Mouse (Mus musculus) myocyte (in vitro differentiated cells): ENCODE results near the gene Lyrm4. TPM values are rescaled to one million over a fixed set of nuclear protein-coding genes. Genes with fewer than 3 reads are reported as not detected.

Experiments
- H3K27me3 ChIP-seq: one replicate; pipeline ENCODE4 v1.6.1; 2011; ENCODE audit not compliant: control insufficient read depth, insufficient read depth, insufficient read length
- H3K36me3 ChIP-seq: one replicate; pipeline ENCODE4 v1.6.1; 2011; ENCODE audit not compliant: control insufficient read depth, insufficient read depth
- H3K4me2 ChIP-seq: one replicate; pipeline ENCODE4 v1.6.1; 2011; ENCODE audit warnings: low read depth, control low read depth
- H3K4me3 ChIP-seq: one replicate; pipeline ENCODE4 v1.5.1; 2011; ENCODE audit warnings: mild to moderate bottlenecking, control low read depth, moderate library complexity
- H3K79me2 ChIP-seq: one replicate; pipeline ENCODE4 v1.6.1; 2011; ENCODE audit not compliant: control insufficient read depth, insufficient read depth
- H3ac ChIP-seq: one replicate; pipeline ENCODE4 v1.6.1; 2011; ENCODE audit not compliant: control insufficient read depth, insufficient read length
- CEBPB ChIP-seq: IDR thresholded peaks from 2 replicates; pipeline ENCODE4 v1.6.1; 2011; ENCODE audit warnings: mild to moderate bottlenecking, moderate library complexity; ENCODE audit not compliant: poor library complexity, insufficient read depth, severe bottlenecking
- E2F4 ChIP-seq: IDR thresholded peaks from one replicate; pipeline ENCODE4 v1.6.1; 2011; ENCODE audit warnings: mild to moderate bottlenecking, control low read depth, moderate library complexity; ENCODE audit not compliant: insufficient read depth
- MAX ChIP-seq: IDR thresholded peaks from one replicate; pipeline ENCODE4 v1.6.1; 2011; ENCODE audit warnings: low read depth, mild to moderate bottlenecking, control low read depth
- MYOD1 ChIP-seq, 3 experiments: IDR thresholded peaks; one replicate each; pipeline ENCODE4 v1.6.1; 2011; ENCODE audit warnings: control low read depth in 2 of 3, low read depth in 2 of 3, mild to moderate bottlenecking in 2 of 3, moderate library complexity in 1 of 3; ENCODE audit not compliant: insufficient read length in 2 of 3, control insufficient read depth in 1 of 3
- MYOG ChIP-seq, 3 experiments: IDR thresholded peaks; one replicate each; pipeline ENCODE4 v1.6.1; 2011; ENCODE audit warnings: control low read depth in 2 of 3, low read depth in 2 of 3, mild to moderate bottlenecking in 2 of 3; ENCODE audit not compliant: insufficient read length in 2 of 3, control insufficient read depth in 1 of 3, insufficient read depth in 1 of 3
- POLR2A ChIP-seq: IDR thresholded peaks from one replicate; pipeline ENCODE4 v1.6.1; 2011; ENCODE audit warnings: low read depth, mild to moderate bottlenecking, control low read depth, moderate library complexity; ENCODE audit not compliant: insufficient read length
- POLR2AphosphoS2 ChIP-seq: IDR thresholded peaks from one replicate; pipeline ENCODE4 v1.6.1; 2011; ENCODE audit warnings: low read depth, control low read depth; ENCODE audit not compliant: insufficient read length
- REST ChIP-seq: IDR thresholded peaks from one replicate; pipeline ENCODE4 v1.6.1; 2011; ENCODE audit warnings: mild to moderate bottlenecking, control low read depth, moderate library complexity; ENCODE audit not compliant: insufficient read depth, insufficient read length
- SRF ChIP-seq: IDR thresholded peaks from one replicate; pipeline ENCODE4 v1.6.1; 2011; ENCODE audit warnings: low read depth; ENCODE audit not compliant: control insufficient read depth, insufficient read length
- TCF12 ChIP-seq: IDR thresholded peaks from one replicate; pipeline ENCODE4 v1.6.1; 2011; ENCODE audit warnings: mild to moderate bottlenecking, control low read depth; ENCODE audit not compliant: poor library complexity, insufficient read depth, severe bottlenecking
- TCF3 ChIP-seq: IDR thresholded peaks from one replicate; pipeline ENCODE4 v1.6.1; 2011; ENCODE audit warnings: low read depth, control low read depth; ENCODE audit not compliant: insufficient read length
- USF1 ChIP-seq: IDR thresholded peaks from one replicate; pipeline ENCODE4 v1.6.1; 2011; ENCODE audit warnings: low read depth, mild to moderate bottlenecking, control low read depth, moderate library complexity
- polyA plus RNA-seq: library from polyadenylated mRNA; unstranded; fragments of >200 nt; fragmentation: generic; extraction: Trizol; gene quantifications from one replicate; pipeline ENCODE4 v1.2.1, GENCODE M21; 2012; ENCODE audit warnings: missing spikeins

Gene Lyrm4
- 11.3 TPM for polyA plus RNA-seq

DNA sequence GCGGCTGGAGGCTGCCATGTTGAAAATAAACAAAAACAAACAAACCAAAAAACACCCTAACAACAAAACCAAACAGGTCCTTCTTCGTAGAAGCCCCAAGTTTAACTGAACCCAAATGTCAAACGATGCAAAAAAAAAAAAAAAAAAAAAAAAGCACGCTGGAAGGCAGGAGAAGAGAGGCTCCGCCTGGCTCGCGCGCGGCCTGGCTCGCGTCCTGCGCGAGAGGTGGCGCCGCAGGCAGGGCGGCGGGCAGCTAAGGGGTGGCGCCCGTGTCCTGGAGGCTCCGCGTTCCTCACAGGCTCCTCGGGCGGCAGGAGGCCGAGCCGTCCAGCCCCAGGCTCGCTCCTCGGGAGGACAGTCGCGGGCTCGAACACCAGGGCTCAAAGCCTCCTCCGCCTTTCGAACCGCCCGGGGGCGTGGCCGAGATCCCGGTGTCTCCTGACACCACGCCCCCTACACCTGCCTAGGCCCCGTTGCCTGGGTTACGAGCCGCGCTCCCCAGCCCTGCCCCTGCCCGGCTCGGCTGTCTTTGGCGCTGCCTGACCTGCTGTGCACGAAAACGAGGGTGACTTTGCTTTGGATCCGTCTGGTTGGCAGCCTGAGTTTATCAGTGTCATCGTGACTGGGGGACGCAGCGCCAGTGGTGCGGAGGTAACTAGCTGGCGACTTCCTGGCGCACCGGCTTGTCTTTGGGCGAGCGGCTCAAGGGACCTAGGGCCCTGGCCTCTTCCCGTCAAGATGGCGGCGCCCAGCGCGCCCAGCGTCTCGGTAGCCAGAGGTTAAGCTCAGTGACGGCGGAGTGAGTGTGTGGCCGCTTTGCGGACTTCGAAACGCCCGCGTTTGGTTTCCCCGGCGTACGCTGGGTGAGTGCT, at the start of gene Lyrm4, which contains the start of gene Fars2:
Gene Lyrm4, minus strand, starts transcription at position 384 of the 872 bp plus-strand sequence.
Gene Fars2, plus strand, starts transcription at position 270 of the 872 bp plus-strand sequence.
- Histone ChIP-seq H3K4me2 (peak within 1 kb of the TSS; percentile 91), H3ac (peak within 1 kb of the TSS; percentile 56), H3K27me3 (no peaks in the 10 kb centered on the region), H3K36me3 (no peaks in the 10 kb centered on the region), H3K79me2 (peaks cover 12% of the 10 kb centered on the region), H3K4me3 (peak within 1 kb of the TSS; percentile 54)
- TF ChIP-seq CEBPB (no peak), REST (no peak), MYOD1 (IDR thresholded peaks at IDR 0.05; ENCODE audit: control insufficient read depth in 1 of 3, insufficient read length in 2 of 3, low read depth in 2 of 3) (peak in 2 of 3 experiments; percentile 75 to 76), TCF12 (no peak), MAX (peak; percentile 98), USF1 (no peak), SRF (peak; percentile 48), POLR2A (peak; percentile 73), POLR2AphosphoS2 (peak; percentile 54), TCF3 (no peak), MYOG (IDR thresholded peaks at IDR 0.05; ENCODE audit: control insufficient read depth in 1 of 3, insufficient read depth in 1 of 3, insufficient read length in 2 of 3, low read depth in 2 of 3) (peak; percentile 8 to 77 (median 48)), E2F4 (peak; percentile 17)

DNA sequence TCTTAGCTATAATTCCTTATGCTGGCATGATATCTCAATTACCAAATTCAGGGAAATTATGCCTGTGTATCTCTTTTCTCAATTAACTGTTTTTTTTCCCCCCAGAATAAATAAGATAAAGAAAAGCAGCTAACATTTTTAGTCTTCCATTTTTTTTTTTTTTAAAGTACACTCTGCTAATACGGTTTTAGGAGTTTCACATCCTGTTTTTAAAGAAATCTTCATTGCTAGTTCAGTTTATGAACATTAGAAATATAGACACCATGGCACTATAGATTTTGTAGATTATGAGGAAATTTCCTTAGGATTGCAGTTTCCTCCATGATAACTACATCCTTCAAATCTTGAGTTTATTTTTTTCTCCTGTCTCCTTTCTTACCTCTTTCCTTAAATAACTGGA, 46.6 kb upstream of the Lyrm4 start:
- no peak overlapping the region for H3K4me2 ChIP-seq
- H3K79me2 ChIP-seq, result no peaks in the 10 kb centered on the region
- no peak for TF ChIP-seq REST
- no peak for TF ChIP-seq E2F4
- no peak for TF ChIP-seq MYOG (IDR thresholded peaks at IDR 0.05; ENCODE audit: control insufficient read depth in 1 of 3, insufficient read depth in 1 of 3, insufficient read length in 2 of 3, low read depth in 2 of 3)
- TF ChIP-seq USF1, result no peak
- no peak for TF ChIP-seq POLR2AphosphoS2
- no peak for TF ChIP-seq POLR2A
- no peak for TF ChIP-seq CEBPB
- no peak for TF ChIP-seq TCF12
- H3K27me3 ChIP-seq, result no peaks in the 10 kb centered on the region
- H3K36me3 ChIP-seq, result no peaks in the 10 kb centered on the region
- no peak overlapping the region for H3ac ChIP-seq
- no peak overlapping the region for H3K4me3 ChIP-seq

DNA sequence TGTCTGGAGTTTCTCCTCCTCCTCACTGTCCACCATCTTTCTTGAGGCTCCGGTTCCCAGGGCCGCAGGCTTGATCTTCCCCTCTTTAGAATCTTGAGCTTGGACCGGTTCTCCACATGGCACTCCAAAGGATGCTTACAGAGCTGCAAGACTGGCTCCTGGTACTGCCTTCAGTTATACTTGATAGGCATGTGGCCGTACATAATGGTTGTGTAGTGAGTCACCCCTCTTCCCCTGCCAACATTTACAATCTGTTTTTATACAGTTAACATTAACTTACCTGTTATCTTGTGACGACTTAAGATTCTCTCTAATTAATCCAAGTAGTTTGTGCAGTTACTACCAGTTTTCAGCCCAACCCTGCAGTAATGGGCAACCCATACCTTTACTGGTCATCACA, 46.1 kb upstream of the Lyrm4 start:
- Histone ChIP-seq H3K4me3 (no peak overlapping the region), H3K36me3 (no peaks in the 10 kb centered on the region), H3K27me3 (no peaks in the 10 kb centered on the region), H3K79me2 (no peaks in the 10 kb centered on the region), H3K4me2 (no peak overlapping the region), H3ac (no peak overlapping the region)
- TF ChIP-seq POLR2A, result no peak
- no peak for TF ChIP-seq SRF
- no peak for TF ChIP-seq E2F4
- no peak for TF ChIP-seq MAX
- TF ChIP-seq TCF12, result no peak
- TF ChIP-seq USF1, result no peak
- no peak for TF ChIP-seq MYOG (IDR thresholded peaks at IDR 0.05; ENCODE audit: control insufficient read depth in 1 of 3, insufficient read depth in 1 of 3, insufficient read length in 2 of 3, low read depth in 2 of 3)
- no peak for TF ChIP-seq CEBPB
- TF ChIP-seq MYOD1 (IDR thresholded peaks at IDR 0.05; ENCODE audit: control insufficient read depth in 1 of 3, insufficient read length in 2 of 3, low read depth in 2 of 3), result no peak
- no peak for TF ChIP-seq TCF3
- TF ChIP-seq POLR2AphosphoS2, result no peak
- no peak for TF ChIP-seq REST

DNA sequence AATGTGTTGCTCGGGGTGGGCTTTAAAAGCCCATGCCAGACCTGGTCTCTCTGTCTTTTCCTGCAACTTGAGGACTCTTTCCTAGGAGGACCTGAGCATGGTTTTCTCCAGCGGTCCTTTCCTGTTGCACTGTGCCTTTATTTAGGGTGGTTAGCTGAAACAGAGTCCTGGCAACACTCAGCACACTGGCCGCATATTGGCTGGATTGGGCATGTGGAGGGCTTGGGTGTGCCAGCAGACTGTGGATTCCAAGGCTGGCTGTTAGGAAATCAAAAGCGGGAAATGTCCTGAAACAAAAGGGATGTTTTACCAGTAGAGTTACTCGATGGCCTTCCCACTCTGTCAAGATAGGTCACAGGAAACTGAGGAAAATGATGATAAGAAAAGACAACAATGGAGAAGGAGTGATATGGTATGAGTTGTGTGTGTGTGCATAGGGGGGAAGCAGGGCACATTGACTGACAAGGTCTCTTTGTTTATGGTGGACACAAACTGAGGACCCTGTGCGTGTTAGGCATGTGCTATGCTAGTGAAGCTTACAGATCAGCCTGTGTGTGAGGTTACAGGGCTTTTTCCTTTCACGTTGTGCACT, 39.1 kb upstream of the Lyrm4 start:
- H3K79me2 ChIP-seq, result no peaks in the 10 kb centered on the region
- no peak overlapping the region for H3K4me2 ChIP-seq
- H3K27me3 ChIP-seq, result no peaks in the 10 kb centered on the region
- TF ChIP-seq TCF3 (no peak), REST (no peak), USF1 (no peak), POLR2A (no peak), MYOD1 (IDR thresholded peaks at IDR 0.05; ENCODE audit: control insufficient read depth in 1 of 3, insufficient read length in 2 of 3, low read depth in 2 of 3) (no peak), SRF (no peak), MYOG (IDR thresholded peaks at IDR 0.05; ENCODE audit: control insufficient read depth in 1 of 3, insufficient read depth in 1 of 3, insufficient read length in 2 of 3, low read depth in 2 of 3) (no peak), MAX (no peak), TCF12 (no peak), POLR2AphosphoS2 (no peak)
- H3K4me3 ChIP-seq, result no peak overlapping the region
- H3K36me3 ChIP-seq, result no peaks in the 10 kb centered on the region
- no peak overlapping the region for H3ac ChIP-seq

DNA sequence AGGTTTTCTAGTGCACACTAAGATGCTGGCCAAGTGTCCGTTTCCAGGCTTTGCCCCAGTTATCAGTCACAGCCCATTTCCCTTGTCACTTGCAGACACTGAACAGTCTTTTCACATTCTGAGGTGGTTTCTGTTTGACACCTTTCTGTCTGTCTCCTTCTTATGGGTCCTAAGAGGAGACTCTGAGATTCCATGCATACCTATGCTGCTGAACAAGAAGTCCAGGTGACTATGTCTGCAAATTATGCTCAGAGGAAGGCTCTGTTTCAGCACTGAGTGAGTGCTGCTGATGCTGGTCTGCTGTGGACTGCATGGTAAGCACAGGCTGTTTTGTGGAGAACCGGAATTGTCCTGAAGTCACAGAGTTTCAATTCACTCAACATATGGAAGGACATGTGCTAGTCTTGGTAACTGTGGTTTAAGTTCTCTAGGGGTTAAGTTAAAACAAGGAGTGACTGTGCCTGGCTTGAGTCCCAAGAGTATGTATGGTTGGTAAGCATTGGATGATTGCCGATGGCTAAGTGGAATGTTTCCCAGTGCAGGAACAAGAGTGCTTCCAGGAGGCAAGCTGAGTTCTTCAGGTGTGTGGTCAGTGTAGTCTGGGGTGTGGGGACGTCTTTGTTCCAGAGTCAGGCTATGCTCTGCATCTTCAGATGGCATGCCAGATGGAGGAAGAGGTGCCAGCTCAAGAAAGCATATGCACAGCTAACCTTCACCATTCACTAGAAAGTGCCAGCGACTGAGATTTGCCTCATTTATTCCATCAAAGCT, 35.6 kb upstream of the Lyrm4 start:
- TF ChIP-seq POLR2AphosphoS2, result no peak
- TF ChIP-seq REST, result no peak
- TF ChIP-seq CEBPB, result no peak
- no peak for TF ChIP-seq MYOD1 (IDR thresholded peaks at IDR 0.05; ENCODE audit: control insufficient read depth in 1 of 3, insufficient read length in 2 of 3, low read depth in 2 of 3)
- TF ChIP-seq MAX, result no peak
- TF ChIP-seq TCF12, result no peak
- TF ChIP-seq MYOG (IDR thresholded peaks at IDR 0.05; ENCODE audit: control insufficient read depth in 1 of 3, insufficient read depth in 1 of 3, insufficient read length in 2 of 3, low read depth in 2 of 3), result no peak
- TF ChIP-seq POLR2A, result no peak
- TF ChIP-seq SRF, result no peak
- no peak for TF ChIP-seq USF1
- no peak for TF ChIP-seq TCF3
- TF ChIP-seq E2F4, result no peak
- Histone ChIP-seq H3K27me3 (no peaks in the 10 kb centered on the region), H3K36me3 (peaks cover 3% of the 10 kb centered on the region), H3K4me2 (no peak overlapping the region), H3K4me3 (no peak overlapping the region), H3ac (no peak overlapping the region), H3K79me2 (no peaks in the 10 kb centered on the region)
